Mouse (Mus musculus): ENCODE results near the gene Crls1. TPM values are rescaled to one million over a fixed set of nuclear protein-coding genes. Genes with fewer than 3 reads are reported as not detected.

Gene Crls1
- total RNA-seq, 2 experiments from 2014 or later: 18.7 to 19.5 TPM

GRCm38 (mm10) chr2:132880844-132881645 lies 34.6 kb downstream of the Crls1 start, which contains the start of gene Lrrn4:
TSS of gene Lrrn4 (minus strand) at chr2:132880891.
- DNase-seq (ENCODE audit: low spot score): no peak
- intact Hi-C loops (cut with DNase I): no loop called here

DNA sequence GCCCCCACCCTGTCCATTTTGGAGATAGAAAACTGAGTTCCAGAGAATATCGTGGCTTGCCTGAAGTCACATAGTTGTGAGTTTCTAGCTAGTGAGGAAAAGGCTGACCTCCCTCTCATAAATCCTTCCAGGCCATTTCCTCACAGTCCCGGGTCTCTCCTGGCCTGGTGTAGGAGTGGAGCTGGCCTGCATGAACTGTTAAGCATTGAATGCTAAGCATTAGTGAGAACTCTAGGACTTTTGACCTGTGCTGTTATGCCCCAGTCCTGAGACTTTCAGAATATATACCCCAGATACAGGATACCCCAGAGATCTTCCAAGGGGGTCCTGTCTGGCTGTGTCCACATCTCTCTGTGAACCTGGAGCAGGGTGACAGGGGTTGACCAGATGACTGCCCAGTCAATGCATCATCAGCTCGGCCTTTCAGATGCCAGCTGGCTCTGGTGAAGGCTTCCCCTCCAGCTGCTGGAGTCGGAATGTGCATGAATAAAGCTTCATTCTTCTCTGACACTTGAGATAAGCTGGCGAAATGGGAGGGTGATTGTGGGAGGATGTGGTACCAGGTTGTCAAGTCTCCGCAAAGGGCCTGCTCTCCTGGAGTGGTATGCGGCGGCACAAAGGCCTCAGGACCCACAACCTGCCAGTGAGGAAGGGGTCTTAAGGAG lies 38.0 kb downstream of the Crls1 start:
- intact Hi-C loops (cut with DNase I): no loop called here

GRCm38 (mm10) chr2:132885312-132885711 lies 38.8 kb downstream of the Crls1 start:
- intact Hi-C loops (cut with DNase I): no loop called here
- no peak for DNase-seq (ENCODE audit: low spot score)

More for the DNA sequence above, 38.0 kb downstream of the Crls1 start:
- DNase-seq (ENCODE audit: low spot score): no peak

GRCm38 (mm10) chr2:132893826-132894225 lies 47.4 kb downstream of the Crls1 start:
- no peak for DNase-seq (ENCODE audit: low spot score)
- intact Hi-C loops (cut with DNase I): no loop called here

- DNase-seq (ENCODE audit: low spot score): no peak
Observed at GRCm38 (mm10) chr2:132898211-132898610, 51.7 kb downstream of the Crls1 start.

DNA sequence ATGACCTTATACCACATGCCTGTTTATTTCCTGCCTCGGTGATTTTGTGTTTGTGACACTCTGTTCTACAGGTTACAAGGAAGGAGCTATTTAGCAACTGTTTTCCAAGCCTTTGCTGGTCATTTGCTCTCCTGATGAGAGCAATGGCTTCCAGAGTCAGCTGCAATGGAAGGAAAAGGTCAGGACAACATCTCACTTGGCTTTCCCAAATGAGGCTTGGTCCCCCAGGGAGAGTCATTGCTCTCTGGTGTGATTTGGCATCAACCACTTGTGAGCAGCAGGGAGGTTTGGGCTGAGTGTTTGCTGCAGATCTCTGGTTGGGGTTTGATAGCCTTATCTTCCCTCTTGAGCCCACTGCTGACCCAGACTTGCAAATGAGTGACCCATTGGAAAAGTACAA lies 54.1 kb downstream of the Crls1 start:
- no peak for DNase-seq (ENCODE audit: low spot score)
- intact Hi-C loops (cut with DNase I): loop anchor here (10.0 kb wide), 1 partner anchor 196 kb away; no protein-coding TSS in a partner anchor

More at GRCm38 (mm10) chr2:132898211-132898610, 51.7 kb downstream of the Crls1 start:
- intact Hi-C loops (cut with DNase I): no loop called here

- intact Hi-C loops (cut with DNase I): loop anchor here (2.0 to 10.0 kb wide), 2 partner anchors 197 to 385 kb away; no protein-coding TSS in a partner anchor
Observed at GRCm38 (mm10) chr2:132901636-132902035, 55.2 kb downstream of the Crls1 start.

DNA sequence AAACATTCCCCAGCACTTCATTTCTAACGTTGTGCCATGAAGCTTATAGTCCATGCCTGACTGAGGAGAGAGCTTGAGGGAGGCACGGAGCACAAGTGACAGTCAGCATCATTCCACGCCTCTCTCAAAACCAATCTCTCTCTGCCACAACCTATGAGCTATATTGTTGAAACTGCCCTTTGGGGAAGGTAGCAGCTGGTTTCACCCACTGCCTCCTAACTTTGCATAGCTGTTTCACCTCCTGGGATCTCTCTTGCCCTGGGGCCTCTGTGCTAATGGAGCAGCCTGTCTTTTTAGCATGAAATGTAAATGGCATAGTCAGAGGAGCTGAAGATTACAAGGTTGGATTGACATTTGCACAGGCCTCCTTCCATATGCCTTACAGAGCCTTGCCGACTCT lies 55.6 kb downstream of the Crls1 start:
- intact Hi-C loops (cut with DNase I): loop anchor here (2.0 to 10.0 kb wide), 2 partner anchors 197 to 385 kb away; no protein-coding TSS in a partner anchor
- no peak for DNase-seq (ENCODE audit: low spot score)

More at GRCm38 (mm10) chr2:132901636-132902035, 55.2 kb downstream of the Crls1 start:
- no peak for DNase-seq (ENCODE audit: low spot score)

DNA sequence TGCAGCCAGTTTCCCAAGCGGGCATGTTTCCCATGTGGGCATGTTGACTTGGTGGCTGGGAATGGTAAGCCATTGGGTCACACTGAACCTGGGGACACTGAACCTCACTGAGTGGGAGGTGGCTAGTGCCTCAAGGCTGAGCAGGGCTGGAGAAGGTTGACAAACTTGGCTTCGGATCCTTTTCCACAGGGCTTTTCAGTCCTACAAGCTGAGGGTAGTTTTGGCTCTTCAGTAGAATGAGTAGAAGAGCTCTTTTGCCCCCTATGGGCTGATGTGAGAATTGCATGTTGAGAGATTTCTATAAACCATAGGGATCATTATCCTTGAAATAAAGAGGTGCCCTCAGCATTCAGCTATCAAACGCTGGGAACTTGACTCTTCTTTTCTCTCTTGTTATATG lies 57.0 kb downstream of the Crls1 start:
- DNase-seq (ENCODE audit: low spot score): no peak
- intact Hi-C loops (cut with DNase I): loop anchor here (1.0 to 10.0 kb wide), 3 partner anchors 57 to 387 kb away; partner anchors contain the start of gene Crls1

DNA sequence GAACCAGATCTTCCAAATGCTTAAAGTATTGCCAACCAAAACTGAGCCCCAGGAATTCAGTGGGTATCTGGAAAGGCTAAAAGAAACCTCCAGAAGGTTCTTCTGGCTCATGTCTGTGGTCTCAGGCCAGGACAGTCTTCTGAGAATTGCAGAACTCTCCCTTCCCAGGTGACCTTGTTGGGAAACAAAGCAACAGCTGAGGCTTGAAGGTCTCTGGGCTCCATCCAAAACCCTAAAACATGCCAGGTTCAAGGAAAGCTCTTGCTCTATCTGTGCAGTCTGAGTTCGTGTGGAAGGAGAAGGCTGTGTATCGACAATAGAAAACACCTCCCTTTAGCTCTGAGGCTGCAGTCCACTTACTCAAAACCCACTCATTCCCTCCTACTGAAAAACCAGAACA lies 58.5 kb downstream of the Crls1 start:
- no peak for DNase-seq (ENCODE audit: low spot score)
- intact Hi-C loops (cut with DNase I): loop anchor here (10.0 kb wide), 1 partner anchor 200 kb away; no protein-coding TSS in a partner anchor

GRCm38 (mm10) chr2:132906763-132907162 lies 60.3 kb downstream of the Crls1 start:
- DNase-seq (ENCODE audit: low spot score): no peak
- intact Hi-C loops (cut with DNase I): loop anchor here (10.0 kb wide), 1 partner anchor 202 kb away; no protein-coding TSS in a partner anchor

DNA sequence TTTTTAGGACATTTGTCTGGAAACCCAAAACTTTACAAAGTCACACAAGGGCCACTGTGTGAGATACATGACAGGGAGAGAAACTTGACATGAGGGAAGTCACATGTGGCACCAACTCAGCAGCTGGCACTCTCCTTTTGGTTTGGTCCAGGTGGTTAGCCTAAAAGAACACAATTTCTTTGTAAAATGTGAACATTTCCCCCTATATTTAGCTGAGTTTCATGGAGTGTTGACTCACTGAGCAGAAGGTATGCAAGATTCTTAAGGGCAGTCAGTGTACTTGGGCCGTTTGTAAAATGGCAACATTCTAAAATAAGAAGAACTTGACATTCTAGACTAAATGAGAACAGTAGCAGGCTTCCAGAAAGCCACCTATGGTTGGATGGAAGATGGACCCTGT lies 68.3 kb downstream of the Crls1 start:
- no peak for DNase-seq (ENCODE audit: low spot score)
- intact Hi-C loops (cut with DNase I): no loop called here

Other genes starting within 250 kb of the Crls1 start
- 10 to 100 TPM; 41.5 to 55.2 TPM for gene Shld1, start 159.7 kb upstream of the Crls1 start, total RNA-seq (2021)
- gene Chgb, start 65.4 kb upstream of the Crls1 start, total RNA-seq (2021): under 1 TPM; 0.22 to 0.39 TPM
- gene Trmt6, start 30.6 kb upstream of the Crls1 start, total RNA-seq (2021): 1 to 10 TPM; 5.5 to 6.4 TPM
- 1 to 10 TPM; 1.9 TPM for gene Mcm8, start 30.5 kb upstream of the Crls1 start, total RNA-seq (2021)
- gene Lrrn4, start 34.2 kb downstream of the Crls1 start, total RNA-seq (2021): 1 to 10 TPM; 5.5 to 8.2 TPM
- not detected for gene Fermt1, start 99.2 kb downstream of the Crls1 start, total RNA-seq (2021)

All from heart, postnatal 25 days (tissue).